Mouse (Mus musculus) cerebellum, adult 2 months (tissue): ENCODE results near the gene Katnb1.

Experiments used
- CTCF ChIP-seq: fragments of 200-500 bp; IDR thresholded peaks from 2 replicates; pipeline ENCODE4 v1.5.1; 2011; ENCODE audit warnings: low read depth, mild to moderate bottlenecking, control low read depth, low read length, moderate library complexity, borderline replicate concordance; ENCODE audit not compliant: insufficient read depth
- POLR2A ChIP-seq: fragments of 200-500 bp; IDR thresholded peaks from 2 replicates; pipeline ENCODE4 v1.6.1; 2011; ENCODE audit warnings: low read length, control low read depth, borderline replicate concordance; ENCODE audit not compliant: insufficient read depth

DNA sequence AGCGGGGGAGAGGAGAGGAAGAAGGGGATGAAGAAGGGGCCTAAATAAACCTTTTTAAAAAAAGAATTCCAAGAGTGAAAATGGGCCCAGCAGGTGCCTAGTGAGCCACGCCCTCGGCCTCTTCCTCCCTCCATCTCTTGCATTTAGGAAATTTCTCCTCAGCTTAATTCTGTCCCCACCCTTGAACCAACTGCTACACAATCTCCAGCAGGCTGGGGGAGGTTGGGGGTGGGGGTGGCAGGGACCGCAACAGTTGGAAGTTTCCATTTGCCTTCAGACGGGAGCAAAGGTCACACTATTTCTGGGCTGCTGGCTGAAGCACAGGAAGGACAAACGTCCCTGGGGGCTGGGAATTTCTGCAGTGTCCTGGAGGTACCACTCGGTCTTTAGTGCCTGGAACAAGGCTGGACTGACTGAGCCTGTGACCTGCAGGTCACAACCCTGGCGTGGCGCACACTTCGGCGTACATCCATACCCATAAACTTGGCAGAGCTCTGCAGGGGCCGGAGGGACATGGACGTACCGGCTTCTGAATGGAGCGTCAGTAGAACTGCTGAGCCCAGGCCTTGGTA is 50.1 kb downstream of the Katnb1 start:
- TF ChIP-seq CTCF (no peak), POLR2A (no peak)
